Mouse (Mus musculus) cerebellum, postnatal 14 days (tissue): ENCODE results near the gene Cdh26.

ENCODE experiments used
- DNase-seq, 2 experiments: peaks; one replicate each; pipeline ENCODE4 v3.0.0; 2021; ENCODE audit warnings: mixed read lengths in 2 of 2

Gene Cdh26

GRCm38 (mm10) chr2:178449386-178449785, 19.1 kb downstream of the Cdh26 start:
- no peak for DNase-seq

- DNase-seq, result no peak
Measured at GRCm38 (mm10) chr2:178450236-178450635, 19.9 kb downstream of the Cdh26 start.

GRCm38 (mm10) chr2:178450961-178451360, 20.6 kb downstream of the Cdh26 start:
- DNase-seq, result no peak

DNA sequence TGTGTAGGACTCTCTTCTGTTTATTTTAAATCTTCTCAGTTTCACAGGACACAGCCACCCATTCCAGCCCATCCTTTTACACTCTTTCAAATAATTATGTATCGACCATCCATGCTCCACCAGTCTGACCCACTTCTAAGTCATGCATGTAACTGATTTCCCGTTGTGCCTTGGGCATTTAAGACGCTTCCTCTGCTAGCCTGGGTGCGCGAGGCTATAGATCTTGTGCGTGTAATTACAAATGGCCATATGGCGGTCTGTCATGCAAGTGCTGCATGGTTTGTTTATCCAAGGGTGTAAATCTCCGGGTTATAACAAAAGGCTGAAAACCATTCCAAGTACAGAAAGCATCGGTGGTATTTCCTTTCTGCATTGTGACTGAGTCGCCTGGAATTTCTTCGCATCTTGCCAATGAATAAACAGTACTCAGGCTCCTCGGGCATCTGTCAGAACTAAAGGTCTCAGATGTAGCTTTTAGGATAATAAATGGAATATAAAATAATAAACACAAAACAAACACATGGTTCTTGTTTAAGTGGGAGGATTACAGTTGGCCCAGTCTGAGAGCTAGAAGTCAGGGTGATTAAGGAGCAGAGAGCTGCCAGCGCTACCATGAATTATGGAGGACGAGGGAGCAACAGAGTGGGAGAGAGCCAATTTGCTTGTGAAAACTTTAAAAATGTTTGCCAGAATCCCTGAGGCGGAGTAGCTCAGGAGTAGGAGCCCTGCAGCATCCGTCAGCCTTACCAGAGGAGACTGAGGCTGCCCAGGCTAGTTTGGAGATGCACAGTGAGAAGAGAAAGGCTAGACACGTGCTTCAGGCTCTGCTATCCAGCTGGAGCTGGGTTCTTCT, 24.6 kb downstream of the Cdh26 start:
- peak in 1 of 2 experiments; percentile 14 for DNase-seq

DNA sequence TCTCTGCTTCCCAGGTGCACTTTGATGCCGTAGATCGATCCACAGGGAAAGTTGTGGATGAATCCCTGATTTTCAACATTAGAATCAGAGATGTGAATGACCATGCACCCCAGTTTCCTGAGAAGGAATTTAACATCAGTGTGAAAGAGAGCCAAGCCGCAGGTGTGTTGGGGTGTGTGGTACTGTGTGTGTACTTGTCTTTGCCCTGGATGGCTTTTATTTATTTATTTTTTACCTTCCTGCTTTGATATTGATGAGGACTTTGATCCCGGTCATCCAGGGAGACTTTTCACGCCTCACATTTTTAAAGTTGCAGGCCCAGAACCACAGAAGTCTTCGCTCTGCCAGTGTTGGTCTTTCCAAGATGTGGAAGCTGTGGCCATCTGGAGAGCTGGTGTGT, 27.1 kb downstream of the Cdh26 start:
- DNase-seq, result no peak

DNA sequence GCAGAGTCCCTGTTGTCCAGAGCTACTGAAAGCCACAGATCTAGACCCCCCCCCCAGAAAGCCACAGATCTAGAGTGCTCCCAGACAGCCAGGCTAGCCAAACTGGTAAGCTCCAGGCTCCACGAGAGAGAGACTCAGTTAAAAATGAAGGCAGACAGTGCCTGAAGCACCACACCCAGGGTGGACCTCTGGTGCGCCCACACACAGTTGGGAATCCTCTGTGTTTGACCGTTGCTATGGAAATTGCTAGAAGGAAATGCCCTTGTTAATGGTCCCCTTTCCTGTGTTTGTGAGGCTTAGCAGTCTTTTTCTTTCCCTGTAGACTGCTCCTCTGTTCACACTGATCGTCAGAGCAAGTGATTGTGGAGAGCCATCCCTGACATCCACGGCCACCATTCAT, 30.0 kb downstream of the Cdh26 start:
- no peak for DNase-seq

GRCm38 (mm10) chr2:178471546-178472480, 41.5 kb downstream of the Cdh26 start:
- DNase-seq, result no peak

DNA sequence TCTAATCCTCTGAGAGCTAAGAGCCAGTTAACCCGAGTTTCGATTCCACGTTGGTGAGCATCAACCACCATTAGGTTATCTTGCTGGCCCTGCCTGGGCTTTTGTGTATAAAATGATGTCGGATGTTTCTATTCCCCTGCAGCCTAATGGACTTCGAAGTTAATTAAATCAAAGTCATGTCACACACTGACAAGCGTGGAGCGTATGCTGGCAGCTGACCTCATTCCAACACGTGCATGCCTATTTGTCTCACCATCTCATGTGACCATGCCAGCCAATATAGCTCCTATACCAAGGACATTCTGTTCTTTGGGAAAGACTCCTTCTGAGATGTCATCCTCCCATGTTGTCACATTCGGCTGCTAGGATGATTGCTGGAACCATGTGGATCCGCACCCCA, 43.6 kb downstream of the Cdh26 start:
- no peak for DNase-seq

- DNase-seq, result no peak
Measured at GRCm38 (mm10) chr2:178477228-178477627, 46.9 kb downstream of the Cdh26 start.

GRCm38 (mm10) chr2:178479011-178479410, 48.7 kb downstream of the Cdh26 start:
- peak; percentile 12 to 22 for DNase-seq

GRCm38 (mm10) chr2:178480932-178481331, 50.6 kb downstream of the Cdh26 start:
- DNase-seq, result no peak

DNA sequence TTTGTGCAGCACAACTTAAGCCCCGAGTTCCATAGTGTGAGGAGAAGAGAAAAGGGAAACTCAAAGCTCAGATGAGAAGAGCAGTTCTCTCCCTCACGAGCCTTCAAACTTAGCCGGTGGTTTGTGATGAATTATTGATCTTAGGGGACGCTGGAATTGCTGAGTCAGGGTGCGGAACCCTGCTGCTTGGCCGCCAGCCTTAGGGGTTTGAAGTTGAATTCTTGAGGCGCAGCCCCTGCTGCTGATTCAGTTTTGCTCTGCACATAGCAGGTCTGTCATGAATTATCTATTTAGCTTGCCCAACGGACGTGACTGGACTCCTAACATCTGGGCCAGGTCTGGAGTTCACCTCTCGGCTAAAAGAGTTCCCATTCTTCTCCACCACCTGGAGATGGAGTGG, 53.1 kb downstream of the Cdh26 start:
- DNase-seq, result no peak

DNA sequence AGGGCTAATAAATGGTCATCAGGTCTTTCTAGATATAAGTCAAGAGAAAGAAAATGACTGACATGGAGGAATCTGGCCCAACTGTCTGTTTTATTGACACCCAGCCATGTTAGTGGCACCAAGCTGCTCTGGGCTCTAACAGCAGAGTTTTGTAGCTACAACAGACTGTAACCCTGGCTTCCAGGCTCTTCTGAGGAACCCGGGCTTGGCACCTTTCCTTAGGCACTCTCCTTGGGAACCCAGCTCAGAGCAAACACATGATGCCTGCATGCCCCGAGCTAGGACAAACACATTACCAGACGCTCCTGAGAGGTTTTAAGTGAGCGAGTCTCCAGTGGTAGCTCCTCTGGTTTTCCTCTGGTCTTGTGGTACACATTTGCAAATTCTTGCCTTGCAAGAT, 57.9 kb downstream of the Cdh26 start:
- peak; percentile 47 to 55 for DNase-seq

GRCm38 (mm10) chr2:178490245-178490920, 60.1 kb downstream of the Cdh26 start:
- no peak for DNase-seq

DNA sequence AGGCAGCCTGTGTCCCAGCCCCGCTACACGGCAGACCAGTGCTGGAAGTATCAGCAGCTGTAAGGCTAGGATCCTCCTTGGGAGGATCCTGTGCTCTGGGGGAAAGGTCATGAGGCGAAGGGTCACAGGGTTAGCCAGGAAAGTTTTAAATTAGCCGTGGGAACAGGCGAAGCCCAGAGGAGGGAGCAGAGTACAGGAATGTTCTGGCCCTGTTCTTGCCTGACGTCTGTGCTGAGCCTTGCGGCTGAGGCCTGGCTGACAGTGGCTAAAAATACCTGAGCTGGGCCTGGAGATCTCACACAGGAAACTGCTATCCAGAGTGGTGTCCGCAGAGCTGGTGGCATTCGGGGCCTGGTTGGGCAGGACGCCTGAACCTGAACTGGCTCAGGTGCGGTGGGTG, 63.7 kb downstream of the Cdh26 start:
- peak in 1 of 2 experiments; percentile 20 for DNase-seq

DNA sequence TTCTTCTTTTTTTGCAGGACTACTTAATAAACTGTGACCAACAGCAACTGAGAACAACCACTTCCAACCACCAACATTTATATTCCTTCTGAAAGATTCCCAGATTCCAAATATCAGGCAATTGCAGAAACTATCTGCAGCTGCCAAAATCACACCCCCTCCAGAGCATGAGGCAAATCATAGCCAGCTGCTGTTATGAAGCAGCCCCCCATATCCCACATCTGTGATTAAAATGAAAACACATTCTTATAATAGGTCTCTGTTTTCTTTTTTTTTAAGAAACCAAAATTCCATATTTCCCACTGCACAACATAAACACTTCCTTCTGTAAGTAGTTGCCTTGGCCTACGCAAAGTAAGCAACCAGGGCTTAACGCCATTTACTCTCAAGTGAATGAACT, 65.5 kb downstream of the Cdh26 start:
- DNase-seq, result no peak

- DNase-seq, result no peak
Measured at GRCm38 (mm10) chr2:178497900-178498299, 67.6 kb downstream of the Cdh26 start.

GRCm38 (mm10) chr2:178498409-178498808, 68.1 kb downstream of the Cdh26 start:
- DNase-seq, result peak in 1 of 2 experiments; percentile 9

GRCm38 (mm10) chr2:178502469-178502868, 72.1 kb downstream of the Cdh26 start:
- DNase-seq, result no peak

GRCm38 (mm10) chr2:178506056-178506455, 75.7 kb downstream of the Cdh26 start:
- DNase-seq, result no peak

DNA sequence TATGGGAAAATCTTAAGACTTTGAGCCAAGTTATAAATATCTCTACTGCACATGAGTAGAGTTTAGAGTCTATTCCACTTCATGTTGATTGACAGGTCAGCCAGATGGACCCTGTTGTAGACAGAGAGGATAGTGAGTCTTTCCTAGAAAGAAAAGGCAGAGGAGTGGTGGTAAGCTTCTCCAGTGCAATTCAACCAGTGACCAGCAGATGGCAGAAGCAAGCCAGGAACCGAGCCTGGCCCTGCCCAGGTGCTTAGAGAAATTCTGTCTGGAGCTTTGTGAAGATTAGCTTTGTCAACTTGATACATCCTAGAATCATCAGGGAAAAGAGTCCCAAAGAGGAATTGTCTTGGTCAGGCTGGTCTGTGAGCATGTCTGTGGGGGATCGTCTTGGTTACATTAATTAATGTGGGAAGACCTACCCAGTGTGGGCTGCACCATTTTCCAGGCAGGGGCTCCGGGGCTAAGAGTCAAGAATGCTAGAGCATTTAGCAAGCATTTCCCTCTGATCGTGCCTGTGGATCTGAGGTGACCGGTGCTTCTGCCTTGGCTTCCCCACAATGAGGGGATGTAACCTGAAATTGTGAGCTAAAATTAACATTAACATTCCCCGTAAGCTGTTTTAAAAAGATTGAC, 77.2 kb downstream of the Cdh26 start:
- DNase-seq, result peak; percentile 92 to 93

DNA sequence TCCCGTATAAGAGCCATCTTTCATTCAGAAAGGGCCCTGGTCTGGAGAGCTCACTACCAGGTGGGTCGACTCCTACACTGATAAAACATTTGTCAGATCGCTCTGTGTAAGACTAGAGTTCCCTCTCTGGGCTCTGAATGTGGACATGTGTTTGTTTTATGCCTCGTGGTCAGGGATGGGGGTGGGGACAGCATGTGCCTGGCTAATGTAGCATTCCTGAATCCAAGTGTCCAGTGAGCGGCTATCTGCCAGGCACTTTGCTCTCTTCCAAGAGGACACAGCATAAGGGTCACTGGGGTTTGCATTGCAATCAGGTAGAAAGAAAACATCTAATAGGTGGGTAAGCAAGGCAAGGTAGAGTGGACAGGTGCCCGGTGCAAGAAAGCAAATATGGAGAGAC, 77.9 kb downstream of the Cdh26 start:
- DNase-seq, result peak; percentile 56 to 63

- peak; percentile 10 to 37 for DNase-seq
Measured at GRCm38 (mm10) chr2:178513043-178513442, 82.7 kb downstream of the Cdh26 start.
